Mouse (Mus musculus) liver, postnatal 0 days (tissue): ENCODE results near the gene Eno2. TPM values are rescaled to one million over a fixed set of nuclear protein-coding genes. Genes with fewer than 3 reads are reported as not detected.

Experiments used
- ATAC-seq: fragments of 200-750 bp; cut with Nextera tagmentation; 2 replicates; pipeline ENCODE4 v1.8.0; 2017; ENCODE audit warnings: mild to moderate bottlenecking, moderate library complexity
- DNase-seq: peaks from one replicate; pipeline ENCODE4 v3.0.0-alpha.2; 2016
- H3K27ac ChIP-seq: fragments of 300-500 bp; sonication (generic); 2 replicates; pipeline ENCODE4 v1.5.1; 2014; ENCODE audit warnings: antibody characterized with exemption, moderate library complexity, mild to moderate bottlenecking, low read depth
- H3K27me3 ChIP-seq: fragments of 300-500 bp; sonication (generic); 2 replicates; pipeline ENCODE4 v1.6.1; 2014; ENCODE audit warnings: low read length, control low read depth, mixed read lengths; ENCODE audit not compliant: insufficient read depth
- H3K36me3 ChIP-seq: fragments of 300-500 bp; sonication (generic); replicated peaks from 2 replicates; pipeline ENCODE4 v1.6.1; 2014; ENCODE audit warnings: mild to moderate bottlenecking, control low read depth, low read length, moderate library complexity, mixed read lengths; ENCODE audit not compliant: insufficient read depth
- H3K4me1 ChIP-seq: fragments of 300-500 bp; sonication (generic); 2 replicates; pipeline ENCODE4 v1.6.1; 2014; ENCODE audit warnings: antibody characterized with exemption, mild to moderate bottlenecking, control low read depth; ENCODE audit not compliant: insufficient read depth
- H3K4me2 ChIP-seq: fragments of 300-500 bp; sonication (generic); 2 replicates; pipeline ENCODE4 v1.6.1; 2014; ENCODE audit warnings: low read depth, mild to moderate bottlenecking, low read length, moderate library complexity, mixed read lengths
- H3K4me3 ChIP-seq: fragments of 300-500 bp; sonication (generic); 2 replicates; pipeline ENCODE4 v1.5.1; 2014; ENCODE audit warnings: low read depth, low read length
- H3K9ac ChIP-seq: fragments of 300-500 bp; sonication (generic); replicated peaks from 2 replicates; pipeline ENCODE4 v1.6.1; 2014; ENCODE audit warnings: mild to moderate bottlenecking, moderate library complexity
- H3K9me3 ChIP-seq: fragments of 300-500 bp; sonication (generic); 2 replicates; pipeline ENCODE4 v1.6.1; 2016; ENCODE audit warnings: mild to moderate bottlenecking, control low read depth, low read length, mixed read lengths
- CTCF ChIP-seq: sonication (generic); IDR thresholded peaks from 2 replicates; pipeline ENCODE4 v1.5.1; 2016; ENCODE audit warnings: antibody characterized with exemption, low read depth
- EP300 ChIP-seq: IDR thresholded peaks from 2 replicates; pipeline ENCODE4 v1.6.1; 2016; ENCODE audit warnings: antibody characterized with exemption, low read depth, mild to moderate bottlenecking
- WGBS: fragments of 180-500 bp; shearing (Covaris S2); extraction: QIAGEN DNeasy Blood & Tissue Kit; methylation state at CpG from one replicate; pipeline ENCODE4 v1.1.7; 2014; ENCODE audit not compliant: insufficient replicate concordance; 5-methylcytosine and 5-hydroxymethylcytosine counted together
- polyA plus RNA-seq: library from polyadenylated mRNA; unstranded; fragments of >200 nt; fragmentation: Nextera tagmentation; extraction: Ambion mirVana; gene quantifications from 2 replicates; pipeline ENCODE4 v1.2.1, GENCODE M21; 2015

Eno2 gene
- polyA plus RNA-seq, 1 experiment from 2014 or later, result 0.27 TPM

DNA sequence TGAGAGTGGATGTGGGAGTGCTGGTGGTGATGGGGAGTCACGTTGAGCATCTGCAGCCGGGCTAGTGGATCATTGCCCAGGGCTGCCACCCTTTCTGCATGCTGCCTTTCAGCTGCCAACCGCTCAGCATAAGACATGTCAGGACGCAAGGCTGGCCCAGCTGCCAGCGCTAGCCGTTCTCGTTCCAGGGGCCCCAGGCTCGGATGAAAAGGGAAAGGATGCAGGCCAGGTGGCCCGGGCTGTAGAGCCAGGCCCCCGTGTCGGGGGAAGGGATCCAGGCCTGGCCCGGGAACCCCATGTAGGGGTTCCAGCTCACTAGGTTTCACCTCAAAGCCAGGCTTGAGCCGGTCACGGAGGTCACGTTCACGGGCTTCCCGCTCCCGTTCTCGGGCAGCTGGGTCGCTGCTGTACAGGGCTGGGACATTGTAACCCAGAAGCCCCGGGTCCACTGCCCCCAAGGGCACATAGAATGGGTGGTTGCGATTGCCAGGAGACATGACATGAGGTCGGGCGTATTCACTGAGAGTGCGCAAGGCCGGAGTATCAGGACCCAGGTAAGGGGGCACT is 24.6 kb downstream of the Eno2 start:
- WGBS, result 72% methylated on average over 26 of the region's 26 CpGs
- Histone ChIP-seq H3K4me2 (peak overlapping the region; percentile 96), H3K4me3 (peak overlapping the region; percentile 63), H3K27me3 (no peaks in the 10 kb centered on the region), H3K9ac (peak overlapping the region; percentile 26; the same call in 1 of the 2 replicates), H3K36me3 (peaks cover 9% of the 10 kb centered on the region), H3K4me1 (peaks cover 28% of the 10 kb centered on the region), H3K9me3 (no peaks in the 10 kb centered on the region), H3K27ac (no peak overlapping the region)
- no peak for DNase-seq
- ATAC-seq, result no peak
- no peak for TF ChIP-seq CTCF
- no peak for TF ChIP-seq EP300

DNA sequence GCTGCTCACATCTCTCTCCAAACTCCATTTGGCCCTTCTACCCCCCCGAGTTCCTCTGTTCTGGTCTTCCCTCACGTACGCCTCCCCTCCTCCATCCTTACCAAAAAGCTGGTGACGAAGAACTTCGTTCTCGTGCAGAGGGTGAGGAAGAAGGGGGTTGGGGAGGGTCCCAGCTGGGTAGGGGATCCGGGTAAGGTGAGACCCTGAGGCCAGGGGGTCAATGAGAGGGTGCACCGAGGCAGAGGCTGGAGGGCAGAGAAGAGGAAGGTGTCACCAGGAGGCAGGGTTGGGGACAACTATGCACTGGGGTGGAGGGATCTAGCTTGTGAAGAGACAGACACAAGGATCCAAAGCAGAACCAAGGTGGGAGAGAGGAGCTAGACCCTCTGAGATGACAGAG is 25.8 kb downstream of the Eno2 start:
- peaks cover 39% of the 10 kb centered on the region for H3K4me1 ChIP-seq
- H3K9me3 ChIP-seq, result no peaks in the 10 kb centered on the region
- H3K4me3 ChIP-seq, result no peak overlapping the region
- WGBS, result 80% methylated on average over 8 of the region's 8 CpGs
- H3K27ac ChIP-seq, result no peak overlapping the region
- no peak for TF ChIP-seq EP300
- no peak for TF ChIP-seq CTCF
- H3K4me2 ChIP-seq, result no peak overlapping the region
- DNase-seq (no peak), ATAC-seq (no peak)
- peaks cover 5% of the 10 kb centered on the region for H3K36me3 ChIP-seq
- no peaks in the 10 kb centered on the region for H3K27me3 ChIP-seq
- no peak overlapping the region for H3K9ac ChIP-seq

DNA sequence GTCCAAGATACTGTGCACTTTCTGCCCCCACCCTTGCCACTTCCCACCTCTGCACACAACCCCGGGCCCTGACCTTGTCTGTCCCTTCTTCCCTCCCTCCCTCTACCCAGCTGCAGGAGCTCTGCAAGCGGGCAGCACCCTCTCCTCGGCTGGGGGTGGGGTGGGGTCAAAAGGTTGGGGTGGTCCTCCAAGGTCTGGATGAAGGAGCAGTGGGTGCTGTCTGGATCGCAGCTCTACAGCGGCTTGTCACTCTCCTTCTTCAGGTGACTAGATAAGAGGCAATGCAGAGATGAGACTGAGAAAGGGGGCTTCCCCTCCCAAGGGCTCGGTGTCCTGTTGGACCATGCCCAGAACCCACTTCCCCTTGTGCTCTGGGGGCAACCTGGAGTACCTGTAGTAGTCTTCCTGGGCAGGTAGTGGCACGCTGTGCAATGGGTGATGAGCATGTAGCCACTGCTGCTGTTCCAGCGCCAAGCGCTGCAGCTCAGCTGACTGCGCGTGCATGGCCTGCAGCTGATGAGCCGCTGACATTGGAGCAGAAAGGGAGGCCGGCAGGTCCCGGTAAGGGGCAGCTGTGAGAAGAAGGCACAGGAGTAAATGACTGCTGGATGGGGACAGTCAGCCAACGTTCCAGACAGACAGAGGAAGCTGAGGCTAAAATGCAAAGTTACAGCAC is 26.5 kb downstream of the Eno2 start:
- DNase-seq, result no peak
- 91% methylated on average over 15 of the region's 15 CpGs for WGBS
- H3K27me3 ChIP-seq, result no peaks in the 10 kb centered on the region
- H3K9me3 ChIP-seq, result no peaks in the 10 kb centered on the region
- no peak for ATAC-seq
- peaks cover 44% of the 10 kb centered on the region for H3K4me1 ChIP-seq
- no peak overlapping the region for H3K4me3 ChIP-seq
- H3K4me2 ChIP-seq, result no peak overlapping the region
- peaks cover 5% of the 10 kb centered on the region for H3K36me3 ChIP-seq
- no peak overlapping the region for H3K9ac ChIP-seq
- H3K27ac ChIP-seq, result no peak overlapping the region
- TF ChIP-seq CTCF, result no peak
- TF ChIP-seq EP300, result no peak

DNA sequence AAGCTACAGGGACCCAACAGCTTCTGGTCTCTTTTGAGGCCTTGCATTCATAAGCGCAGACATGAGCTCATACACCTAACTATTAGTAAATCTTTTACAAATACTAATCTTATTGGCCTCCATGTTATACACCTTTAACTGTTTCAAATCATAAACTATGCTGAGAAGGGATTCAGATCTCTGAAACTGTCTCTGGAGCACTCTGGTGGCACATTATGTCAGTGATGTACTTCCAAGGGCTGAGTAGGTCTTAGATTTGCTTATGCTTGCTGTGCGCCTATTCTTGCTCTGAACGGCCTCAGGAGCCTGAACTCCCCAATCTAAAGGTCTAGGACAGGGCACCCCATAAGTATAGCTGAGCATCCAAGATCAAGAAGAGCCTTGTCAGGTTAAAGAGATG is 27.6 kb downstream of the Eno2 start:
- Histone ChIP-seq H3K27ac (peak overlapping the region; percentile 99), H3K4me1 (peaks cover 44% of the 10 kb centered on the region), H3K27me3 (no peaks in the 10 kb centered on the region), H3K36me3 (peaks cover 5% of the 10 kb centered on the region; the same call in 1 of the 2 replicates), H3K4me3 (peak overlapping the region; percentile 63), H3K9me3 (no peaks in the 10 kb centered on the region), H3K9ac (peak overlapping the region; percentile 73), H3K4me2 (peak overlapping the region; percentile 99)
- 74% methylated on average over 3 of the region's 3 CpGs for WGBS
- TF ChIP-seq CTCF (no peak), EP300 (no peak)
- ATAC-seq (no peak), DNase-seq (no peak)

DNA sequence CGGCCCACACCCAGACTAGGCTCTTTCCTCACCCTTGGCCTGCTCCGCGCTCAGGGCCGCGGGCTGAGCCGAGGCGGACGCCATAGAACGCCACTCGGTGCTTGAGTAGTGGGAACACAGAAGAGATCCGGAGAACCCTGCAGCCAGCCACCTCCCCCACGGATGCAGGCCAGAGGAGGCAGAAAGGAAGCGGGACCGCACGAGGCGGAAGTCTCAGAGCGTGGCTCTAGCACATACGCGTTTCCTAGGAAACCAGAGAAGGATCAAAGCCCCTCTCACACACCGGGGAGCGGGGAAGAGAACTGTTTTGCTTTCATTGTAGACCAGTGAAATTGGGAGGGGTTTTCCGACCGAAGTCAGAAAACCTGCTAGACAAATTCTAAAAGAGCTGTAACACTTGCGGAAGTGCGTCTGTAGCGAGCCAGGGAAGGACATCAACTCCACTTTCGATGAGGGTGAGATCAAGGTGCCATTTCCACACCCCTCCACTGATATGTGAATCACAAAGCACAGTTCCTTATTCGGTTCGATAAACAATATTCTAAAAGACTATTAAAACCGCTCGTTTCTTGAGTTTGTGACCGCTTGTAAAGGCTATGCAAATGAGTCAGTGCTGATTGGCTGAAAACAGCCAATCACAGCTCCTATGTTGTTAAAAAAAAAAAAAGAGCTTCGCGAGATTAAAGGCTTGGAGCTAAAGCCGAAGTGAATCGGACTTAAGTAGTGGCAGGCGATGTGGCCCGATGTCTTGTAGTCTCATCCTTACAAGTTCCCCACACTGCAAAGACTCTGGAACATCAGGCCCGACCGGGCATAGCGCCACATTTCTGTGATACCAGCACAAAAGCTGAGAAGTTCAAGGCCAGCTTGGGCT is 28.3 kb downstream of the Eno2 start, which contains the start of gene Grcc10:
Grcc10 (minus strand) TSS at position 487 of the 874 bp plus-strand sequence.
- peaks cover 37% of the 10 kb centered on the region for H3K4me1 ChIP-seq

More for the DNA sequence above, 28.3 kb downstream of the Eno2 start, which contains the start of gene Grcc10:
- Histone ChIP-seq H3K27me3 (no peaks in the 10 kb centered on the region), H3K9me3 (no peaks in the 10 kb centered on the region), H3K36me3 (peaks cover 5% of the 10 kb centered on the region; the same call in 1 of the 2 replicates), H3K4me2 (peak within 1 kb of the TSS; percentile 99), H3K9ac (peak within 1 kb of the TSS; percentile 73), H3K27ac (peak within 1 kb of the TSS; percentile 99), H3K4me3 (peak within 1 kb of the TSS; percentile 63)
- DNase-seq (peak; percentile 87), ATAC-seq (peak; percentile 72)
- TF ChIP-seq EP300 (peak; percentile 74; the same call in 1 of the 2 replicates), CTCF (no peak)
- WGBS, result under 1% methylated on average over 41 of the region's 41 CpGs
